Mouse (Mus musculus) hindbrain, postnatal 0 days (tissue): ENCODE measurements at regions not wholly inside any gene's neighbourhood (a gene's known extent, or its start where the extent isn't known, plus 50 kb on each side); places are given as distances from the start of the nearest gene placed in this dataset.

ENCODE experiments used
- ATAC-seq: fragments of 200-750 bp; cut with Nextera tagmentation; 2 replicates; pipeline ENCODE4 v1.8.0; 2017; ENCODE audit warnings: mild to moderate bottlenecking, moderate TSS enrichment, moderate library complexity
- DNase-seq: peaks from one replicate; pipeline ENCODE4 v3.0.0-alpha.2; 2015; ENCODE audit warnings: low spot score
- H3K27ac ChIP-seq: fragments of 300-500 bp; sonication (generic); 2 replicates; pipeline ENCODE4 v1.5.1; 2014; ENCODE audit warnings: mild to moderate bottlenecking
- H3K27me3 ChIP-seq: fragments of 300-500 bp; sonication (generic); 2 replicates; pipeline ENCODE4 v1.6.1; 2014; ENCODE audit warnings: low read length, mixed read lengths; ENCODE audit not compliant: insufficient read depth
- H3K36me3 ChIP-seq: fragments of 300-500 bp; sonication (generic); 2 replicates; pipeline ENCODE4 v1.6.1; 2014; ENCODE audit warnings: low read length, mixed read lengths; ENCODE audit not compliant: insufficient read depth
- H3K4me1 ChIP-seq: fragments of 300-500 bp; sonication (generic); 2 replicates; pipeline ENCODE4 v1.6.1; 2014; ENCODE audit warnings: antibody characterized with exemption, low read length, mixed read lengths; ENCODE audit not compliant: insufficient read depth
- H3K4me2 ChIP-seq: fragments of 300-500 bp; sonication (generic); 2 replicates; pipeline ENCODE4 v1.6.1; 2014; ENCODE audit warnings: low read depth, mild to moderate bottlenecking, low read length, moderate library complexity, mixed read lengths
- H3K4me3 ChIP-seq: fragments of 300-500 bp; sonication (generic); 2 replicates; pipeline ENCODE4 v1.5.1; 2014; ENCODE audit warnings: low read length
- H3K9ac ChIP-seq: fragments of 300-500 bp; sonication (generic); replicated peaks from 2 replicates; pipeline ENCODE4 v1.6.1; 2014; ENCODE audit warnings: mild to moderate bottlenecking, low read length, moderate library complexity, mixed read lengths
- H3K9me3 ChIP-seq: fragments of 300-500 bp; sonication (generic); 2 replicates; pipeline ENCODE4 v1.6.1; 2016; ENCODE audit warnings: low read length, mixed read lengths
- CTCF ChIP-seq: IDR thresholded peaks from 2 replicates; pipeline ENCODE4 v1.5.1; 2016; ENCODE audit warnings: antibody characterized with exemption, control low read depth, low read depth
- WGBS: fragments of 180-500 bp; shearing (Covaris S2); extraction: QIAGEN DNeasy Blood & Tissue Kit; methylation state at CpG from one replicate; pipeline ENCODE4 v1.1.7; 2014; 5-methylcytosine and 5-hydroxymethylcytosine counted together

DNA sequence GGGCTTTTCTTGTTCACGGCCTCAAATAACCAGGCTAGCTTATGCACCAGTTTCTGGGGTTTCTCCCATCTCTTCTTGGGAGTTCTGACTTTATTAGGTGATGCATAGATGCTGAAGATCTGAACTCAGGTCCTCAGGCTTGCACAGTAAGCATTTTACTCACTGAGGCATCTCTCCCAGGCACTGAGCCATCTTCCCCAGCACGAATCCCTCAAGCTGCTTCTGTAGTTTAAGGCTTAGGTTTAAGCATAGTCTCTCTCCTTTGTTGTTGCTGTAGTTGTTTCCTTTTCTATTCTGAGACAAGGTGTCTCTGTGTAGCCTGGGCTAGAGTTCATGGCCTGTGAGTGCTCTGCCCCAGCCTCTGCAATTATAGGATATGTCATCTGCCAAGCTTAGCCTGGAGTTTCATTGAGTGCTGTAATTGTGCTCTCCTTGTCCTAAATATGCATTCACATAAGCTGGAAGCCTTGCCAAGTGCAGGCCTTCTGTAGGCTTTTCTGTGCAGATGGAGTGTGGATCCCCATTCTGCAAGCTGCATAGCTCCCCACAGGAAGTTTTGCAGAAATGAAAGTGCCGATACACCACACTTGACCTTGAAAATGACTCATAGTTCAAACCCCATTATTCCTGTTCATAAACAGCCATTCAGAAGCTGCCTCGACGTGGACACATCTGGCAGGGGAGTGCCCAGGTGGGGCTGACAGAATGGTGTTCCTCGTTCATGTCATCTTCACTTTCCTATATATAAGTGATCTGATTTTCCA is 51.7 kb upstream of the Eepd1 start:
- H3K4me3 ChIP-seq = no peak overlapping the region
- WGBS = 83% methylated on average over 6 of the region's 6 CpGs
- H3K36me3 ChIP-seq = no peaks in the 10 kb centered on the region
- no peaks in the 10 kb centered on the region for H3K4me1 ChIP-seq
- ATAC-seq (no peak), DNase-seq (no peak)
- no peak overlapping the region for H3K27ac ChIP-seq
- H3K9ac ChIP-seq = no peak overlapping the region
- TF ChIP-seq CTCF = no peak
- no peaks in the 10 kb centered on the region for H3K27me3 ChIP-seq
- H3K4me2 ChIP-seq = no peak overlapping the region
- H3K9me3 ChIP-seq = no peaks in the 10 kb centered on the region
